ENCODE assay signal across 21 mouse cellular contexts in genomic region chr13:98180636-98181035, GRCm38 (mm10). TPM values are rescaled to one million over a fixed set of nuclear protein-coding genes. Genes with fewer than 3 reads are reported as not detected.
A peak's percentile ranks its signal among the peaks of the same experiment; 100 is the strongest.
DNase-seq lines count a peak whose midpoint lies in the region; TF ChIP-seq lines count a peak whose summit lies in the region.
"Had no signal": no experiment of that assay in that cellular context is flagged by ENCODE, and none has a peak within 500 bp of the region (broad histone marks: within the 10 kb centered on the region; RNA-seq: fewer than 3 reads in every experiment).

No protein-coding gene starts in this region.

- peak overlapping the region; percentile 78 for H3K27ac ChIP-seq in layer of hippocampus, adult 2 months
- H3K27ac ChIP-seq: embryonic facial prominence, embryonic 13.5 days; forebrain, embryonic 15.5 days; heart, adult 2 months; hindbrain, postnatal 0 days; macrophage; neural tube, embryonic 15.5 days had no signal

- DNase-seq in gastrocnemius, adult 18-20 months (ENCODE audit: low spot score) = peak; percentile 63
- DNase-seq in gastrocnemius, postnatal 10 days = no peak
- no peak for DNase-seq in layer of hippocampus, adult 2 months (ENCODE audit: low spot score in 2 of 2)
- no peak for DNase-seq in layer of hippocampus, postnatal 10 days (ENCODE audit: low spot score in 2 of 2)
- DNase-seq in gastrocnemius, adult 8-10 months (ENCODE audit: low spot score in 2 of 2) = peak; percentile 28 to 37
- no peak for DNase-seq in adipocyte (ENCODE audit: low spot score)
- no peak for DNase-seq in cerebellum, adult 18-20 months
- DNase-seq: B cell, adult 2 months; cerebellum, adult 8-10 months; cerebellum, postnatal 36 days; embryo, embryonic 11 days; kidney, adult 9 months; kidney, postnatal 14 days; layer of hippocampus, postnatal 36 days had no signal

- no peak for TF ChIP-seq CTCF in layer of hippocampus, adult 2 months (conservative IDR thresholded peaks at IDR 0.05)

- H3K4me3 ChIP-seq in layer of hippocampus, adult 2 months = no peak overlapping the region
- H3K4me3 ChIP-seq: embryonic facial prominence, embryonic 13.5 days; erythroblast, embryonic 14.5 days; forebrain, embryonic 15.5 days; heart, adult 2 months; neural tube, embryonic 15.5 days had no signal

RNA-seq across cellular contexts. Expression of gene Arhgef28, which starts 25.6 kb away (rescaled TPM):
- total RNA-seq in gastrocnemius, adult 18-20 months (2021) = 1 to 10 TPM; 2.3 to 2.4 TPM
- 1 to 10 TPM; 5.0 to 6.0 TPM for total RNA-seq in gastrocnemius, postnatal 10 days (2021)
- total RNA-seq in layer of hippocampus, adult 2 months (2021) = 100 to 1,000 TPM; 103 to 110 TPM
- 10 to 100 TPM; 76.3 to 80.5 TPM for total RNA-seq in layer of hippocampus, postnatal 10 days (2021)
- total RNA-seq in gastrocnemius, adult 8-10 months (2022) = 1 to 10 TPM; 2.1 to 2.9 (median 2.7) TPM

Comparison
In these comparisons a context has a peak if more than half of its experiments do, and no peak if none do; other contexts are left out.
1. DNase-seq: peak in gastrocnemius, adult 18-20 months (single experiment) and gastrocnemius, adult 8-10 months (2 of 2); none in gastrocnemius, postnatal 10 days (single experiment), layer of hippocampus, adult 2 months (0 of 2), layer of hippocampus, postnatal 10 days (0 of 2), adipocyte (single experiment) and cerebellum, adult 18-20 months (0 of 2).
2. RNA of gene Arhgef28, which starts 25.6 kb away (total RNA-seq): 103 to 110 TPM in layer of hippocampus, adult 2 months and 76.3 to 80.5 TPM in layer of hippocampus, postnatal 10 days; 5.0 to 6.0 TPM in gastrocnemius, postnatal 10 days, 2.1 to 2.9 TPM in gastrocnemius, adult 8-10 months and 2.3 to 2.4 TPM in gastrocnemius, adult 18-20 months; every median in the first group is over 10 times any median in the second.